Mouse (Mus musculus): Measurements from ENCODE around the gene Majin.

Gene Majin

GRCm38 (mm10) chr19:6226763-6227162 lies 42.6 kb downstream of the Majin start:
- no peak for ATAC-seq (ENCODE audit: insufficient number of reproducible peaks, low FRiP score, low TSS enrichment)

GRCm38 (mm10) chr19:6227864-6228263 lies 43.7 kb downstream of the Majin start:
- ATAC-seq (ENCODE audit: insufficient number of reproducible peaks, low FRiP score, low TSS enrichment): no peak

DNA sequence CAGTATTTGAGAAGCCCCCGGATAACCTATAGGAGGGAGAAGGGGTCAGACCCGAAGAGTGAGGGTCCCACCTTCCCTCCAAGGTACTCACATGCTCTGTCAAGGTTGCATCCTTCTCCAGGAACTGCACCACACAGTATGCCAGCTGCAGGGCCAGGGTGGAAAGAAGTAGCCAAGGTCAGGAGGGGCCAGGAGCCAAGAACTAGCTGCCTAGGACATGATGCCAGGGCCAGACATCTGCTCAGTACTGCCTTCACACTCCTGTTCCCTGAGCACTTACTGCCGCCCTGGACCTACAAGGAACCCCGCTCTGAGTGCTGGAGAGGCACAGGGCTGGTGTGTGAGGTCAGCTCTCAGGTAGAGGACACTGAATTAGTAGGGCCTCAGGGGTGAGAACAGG lies 46.2 kb downstream of the Majin start:
- ATAC-seq (ENCODE audit: insufficient number of reproducible peaks, low FRiP score, low TSS enrichment): no peak

DNA sequence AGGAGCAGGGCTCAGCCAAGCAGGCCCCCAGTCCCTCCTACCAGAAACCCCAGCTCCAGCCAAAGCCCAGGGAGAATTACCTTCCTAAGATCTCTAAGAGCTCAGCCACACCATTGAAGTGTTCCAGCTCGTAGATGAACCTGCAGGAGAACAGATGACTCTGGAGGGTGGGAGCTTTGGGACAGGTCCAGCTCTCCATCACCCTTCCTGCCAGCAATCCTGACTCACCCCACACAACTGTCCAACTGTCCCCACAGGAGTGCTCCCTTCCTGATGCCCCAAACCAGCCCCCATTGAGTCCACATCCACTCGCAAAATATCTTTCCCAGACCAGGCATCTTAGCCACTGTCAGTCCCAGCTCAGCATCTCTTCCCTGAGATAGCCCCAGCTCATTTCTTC lies 46.8 kb downstream of the Majin start:
- ATAC-seq (ENCODE audit: insufficient number of reproducible peaks, low FRiP score, low TSS enrichment): no peak

- no peak for ATAC-seq (ENCODE audit: insufficient number of reproducible peaks, low FRiP score, low TSS enrichment)
These were observed 49.5 kb downstream of the Majin start for GRCm38 (mm10) chr19:6233647-6234046.

DNA sequence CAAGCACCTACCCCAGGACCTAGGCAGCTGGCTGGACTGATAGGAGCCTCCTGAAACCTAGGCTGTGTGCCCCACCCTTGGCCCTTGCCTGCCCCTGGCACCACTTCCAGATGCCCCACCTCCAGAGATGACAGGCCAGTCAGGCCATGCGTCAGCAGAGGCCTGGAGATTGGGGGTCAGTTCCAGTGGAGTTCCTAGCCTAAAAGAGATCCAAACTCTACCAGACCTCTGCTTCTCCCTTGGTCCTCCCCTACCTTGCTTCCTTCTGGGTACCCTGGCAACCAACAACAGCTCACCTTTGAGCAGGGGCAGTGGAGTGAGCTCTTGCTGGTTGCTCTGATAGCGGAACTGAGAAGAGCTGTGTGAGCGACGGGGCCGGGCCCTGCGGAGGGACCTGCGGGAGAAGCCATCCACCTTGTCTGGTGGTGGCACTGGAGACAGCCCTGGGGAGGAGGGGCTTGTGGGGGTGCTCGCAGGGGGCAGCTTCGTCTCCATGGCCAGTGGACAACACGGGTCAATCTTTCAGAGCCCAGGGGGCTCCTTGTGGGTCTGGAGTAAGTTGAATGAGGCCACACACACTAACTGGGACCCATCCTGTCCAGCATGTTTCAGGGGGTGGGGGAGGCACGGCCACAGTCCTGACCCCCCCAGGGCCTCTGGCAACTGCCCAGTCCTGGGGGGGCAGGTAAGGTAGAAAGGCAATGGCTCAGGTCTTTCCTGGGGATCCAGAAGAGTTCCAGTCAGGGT lies 50.3 kb downstream of the Majin start:
- ATAC-seq (ENCODE audit: insufficient number of reproducible peaks, low FRiP score, low TSS enrichment): no peak

GRCm38 (mm10) chr19:6235084-6236052 lies 51.2 kb downstream of the Majin start, which contains the start of gene Ppp2r5b:
TSS of gene Ppp2r5b (minus strand) at chr19:6235872.
- ATAC-seq (ENCODE audit: insufficient number of reproducible peaks, low FRiP score, low TSS enrichment): peak; percentile 59; the same call in 1 of the 2 replicates

DNA sequence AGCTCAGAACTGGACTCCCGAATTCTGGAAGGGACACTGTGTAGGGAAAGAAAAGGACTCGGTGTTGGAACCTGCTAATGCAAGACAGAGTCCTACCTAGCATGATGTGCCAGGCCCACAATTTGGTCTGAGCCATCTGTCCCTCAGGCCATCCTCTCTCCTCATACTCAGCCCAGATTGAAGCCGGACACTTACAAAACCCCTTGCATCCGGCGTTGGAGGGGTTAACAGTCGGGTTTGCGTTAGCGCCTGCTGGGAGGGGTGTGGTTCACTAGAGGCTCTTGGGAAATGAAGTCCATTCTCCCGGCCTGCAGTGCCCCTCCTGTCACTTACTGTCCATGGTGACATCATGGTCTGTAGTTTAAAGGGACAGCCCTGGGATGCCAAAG lies 51.9 kb downstream of the Majin start:
- peak; percentile 87 for ATAC-seq (ENCODE audit: insufficient number of reproducible peaks, low FRiP score, low TSS enrichment)

DNA sequence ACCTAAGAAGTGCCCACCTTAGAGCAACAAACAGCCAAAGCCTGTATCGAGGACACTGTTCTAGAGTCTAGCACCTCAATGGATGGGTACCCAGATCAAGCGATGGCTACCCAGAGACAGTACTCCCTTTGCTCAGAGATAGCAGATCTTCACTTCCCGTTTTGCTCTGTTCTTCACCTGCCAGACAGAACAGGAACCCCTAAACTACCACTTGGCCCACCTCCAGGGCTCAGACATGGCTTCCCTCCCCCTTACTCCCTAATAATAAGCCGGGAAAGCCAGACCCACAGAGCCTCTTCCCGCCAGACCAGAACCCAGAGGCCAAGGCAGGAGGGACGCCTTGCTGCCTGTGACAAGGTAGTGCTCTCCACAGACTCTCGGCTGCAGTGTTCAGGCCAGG lies 52.7 kb downstream of the Majin start:
- ATAC-seq (ENCODE audit: insufficient number of reproducible peaks, low FRiP score, low TSS enrichment): no peak

GRCm38 (mm10) chr19:6238740-6239139 lies 54.6 kb downstream of the Majin start:
- no peak for ATAC-seq (ENCODE audit: insufficient number of reproducible peaks, low FRiP score, low TSS enrichment)

GRCm38 (mm10) chr19:6240136-6240535 lies 55.9 kb downstream of the Majin start:
- no peak for ATAC-seq (ENCODE audit: insufficient number of reproducible peaks, low FRiP score, low TSS enrichment)

- ATAC-seq (ENCODE audit: insufficient number of reproducible peaks, low FRiP score, low TSS enrichment): no peak
These were observed 56.5 kb downstream of the Majin start for GRCm38 (mm10) chr19:6240725-6241124.

DNA sequence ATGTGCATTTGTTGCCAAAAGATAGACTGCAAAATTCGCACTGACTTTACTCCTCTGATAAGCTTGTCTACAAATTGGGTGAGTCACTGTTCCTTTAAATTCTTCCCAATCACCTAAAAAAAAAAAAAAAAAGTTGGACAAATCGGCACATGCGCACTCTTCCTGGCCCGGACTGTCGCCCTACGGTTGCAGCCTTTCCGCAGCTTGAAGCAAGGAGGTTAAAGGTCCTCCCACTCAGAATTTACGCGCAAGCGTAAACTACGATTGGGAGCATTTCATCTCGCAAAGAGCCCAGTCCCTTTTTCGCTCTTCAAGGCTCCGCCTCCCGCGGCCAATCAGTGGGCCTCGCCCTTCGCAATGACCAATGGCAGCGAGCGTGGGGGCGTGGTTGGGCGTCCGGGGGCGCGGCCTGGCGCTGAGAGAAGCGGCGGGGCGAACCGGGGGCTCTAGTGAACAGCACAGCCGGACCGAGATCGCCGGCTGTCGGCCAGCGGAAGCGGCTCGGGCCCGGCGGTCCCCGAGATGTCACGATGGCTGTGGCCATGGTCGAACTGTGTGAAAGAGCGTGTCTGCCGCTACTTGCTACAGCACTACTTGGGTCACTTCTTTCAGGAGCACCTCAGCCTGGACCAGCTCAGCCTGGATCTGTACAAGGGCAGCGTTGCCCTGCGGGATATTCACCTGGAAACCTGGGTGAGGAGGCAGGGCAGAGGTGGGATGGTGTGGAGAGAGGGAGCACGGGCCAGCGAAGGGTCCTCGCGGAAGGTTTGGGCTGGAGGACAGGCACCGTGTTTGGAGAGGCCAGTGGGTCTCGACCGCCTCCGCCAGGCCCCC lies 57.3 kb downstream of the Majin start, which contains the start of gene Atg2a:
Atg2a (plus strand) TSS at position 395 of the 834 bp plus-strand sequence.
- ATAC-seq (ENCODE audit: insufficient number of reproducible peaks, low FRiP score, low TSS enrichment): peak; percentile 91

- ATAC-seq (ENCODE audit: insufficient number of reproducible peaks, low FRiP score, low TSS enrichment): no peak
These were observed 58.1 kb downstream of the Majin start for GRCm38 (mm10) chr19:6242281-6242680.

DNA sequence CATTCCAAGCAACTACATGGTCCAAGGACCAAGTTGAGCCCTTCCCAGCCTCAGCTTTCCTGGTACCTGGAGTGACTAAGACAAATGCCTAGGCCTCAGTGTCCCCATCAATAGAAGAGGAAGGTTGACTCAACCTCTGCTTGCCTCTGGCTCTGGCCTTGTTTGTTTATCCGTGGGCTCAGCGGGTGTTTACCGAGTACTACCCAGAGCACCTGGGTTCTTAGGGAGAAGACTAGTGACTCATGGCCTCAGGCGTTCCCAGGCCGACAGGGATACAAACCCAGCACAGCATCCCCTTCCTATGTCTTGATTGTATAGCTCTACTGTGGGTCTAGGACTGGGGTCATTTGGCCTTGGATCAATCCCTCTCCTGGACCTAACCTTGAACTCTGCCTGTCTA lies 59.0 kb downstream of the Majin start:
- no peak for ATAC-seq (ENCODE audit: insufficient number of reproducible peaks, low FRiP score, low TSS enrichment)

- ATAC-seq (ENCODE audit: insufficient number of reproducible peaks, low FRiP score, low TSS enrichment): no peak
These were observed 61.6 kb downstream of the Majin start for GRCm38 (mm10) chr19:6245806-6246205.

- no peak for ATAC-seq (ENCODE audit: insufficient number of reproducible peaks, low FRiP score, low TSS enrichment)
These were observed 63.5 kb downstream of the Majin start for GRCm38 (mm10) chr19:6247526-6248300.

DNA sequence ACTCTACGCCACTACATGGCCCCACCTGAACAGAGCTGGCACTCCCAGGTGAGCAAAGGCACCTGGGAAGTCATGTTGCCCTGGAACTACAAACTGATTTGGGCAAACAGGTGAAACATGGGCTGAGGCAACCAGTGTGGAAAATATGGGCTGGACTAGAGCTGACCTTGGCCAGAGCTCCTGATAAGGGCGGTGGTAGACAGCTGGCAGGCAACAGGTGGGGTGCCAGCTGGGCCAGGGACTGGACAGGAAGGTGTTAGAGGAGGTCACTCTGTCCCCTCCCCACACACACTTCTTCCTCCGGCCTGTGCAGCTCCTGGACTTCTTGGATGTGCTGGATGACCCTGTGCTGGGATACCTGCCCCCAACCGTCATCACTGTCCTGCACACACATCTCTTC lies 68.8 kb downstream of the Majin start:
- ATAC-seq (ENCODE audit: insufficient number of reproducible peaks, low FRiP score, low TSS enrichment): no peak

- no peak for ATAC-seq (ENCODE audit: insufficient number of reproducible peaks, low FRiP score, low TSS enrichment)
These were observed 76.2 kb downstream of the Majin start for GRCm38 (mm10) chr19:6260428-6260827.

DNA sequence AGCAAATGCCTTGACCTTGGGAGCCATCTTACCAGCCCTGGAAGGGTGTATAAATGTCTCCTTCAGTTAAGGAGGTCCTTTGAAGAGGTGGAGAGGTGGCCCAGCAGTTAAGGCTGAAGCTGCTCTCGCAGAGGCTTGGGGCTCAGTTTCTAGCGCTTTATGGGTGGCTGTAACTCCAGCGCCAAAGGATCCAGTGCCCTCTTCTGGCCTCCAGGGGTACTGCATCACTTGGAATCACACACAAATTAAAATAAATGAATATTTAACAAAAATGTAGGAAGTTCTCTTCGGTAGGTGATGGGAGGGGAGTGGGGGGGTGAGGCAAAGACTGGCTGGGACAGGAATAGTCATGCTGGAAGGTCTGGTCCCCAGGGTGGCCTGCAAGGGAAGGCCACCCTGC lies 76.8 kb downstream of the Majin start:
- no peak for ATAC-seq (ENCODE audit: insufficient number of reproducible peaks, low FRiP score, low TSS enrichment)
